Mouse (Mus musculus): Measurements from ENCODE around the gene Fgfr2. TPM values are rescaled to one million over a fixed set of nuclear protein-coding genes. Genes with fewer than 3 reads are reported as not detected.

Fgfr2 gene
- polyA plus RNA-seq, 1 experiment, result 0.17 TPM

GRCm38 (mm10) chr7:131303340-131303739 lies 1819.8 kb downstream of the Fgfr2 start:
- no peak overlapping the region for H3K4me3 ChIP-seq
- no peak for TF ChIP-seq MAX (IDR thresholded peaks at IDR 0.05; ENCODE audit: low read depth)
- TF ChIP-seq TCF3 (IDR thresholded peaks at IDR 0.05; ENCODE audit: insufficient read length, low read depth), result no peak
- TF ChIP-seq E2F4 (IDR thresholded peaks at IDR 0.05; ENCODE audit: insufficient read depth), result no peak
- no peak for TF ChIP-seq POLR2A (IDR thresholded peaks at IDR 0.05; ENCODE audit: insufficient read length, low read depth)
- TF ChIP-seq TCF12 (IDR thresholded peaks at IDR 0.05; ENCODE audit: insufficient read depth, poor library complexity, severe bottlenecking), result no peak
- TF ChIP-seq REST (IDR thresholded peaks at IDR 0.05; ENCODE audit: insufficient read depth, insufficient read length), result no peak
- no peak for TF ChIP-seq USF1 (IDR thresholded peaks at IDR 0.05; ENCODE audit: low read depth)
- no peak for TF ChIP-seq CEBPB (IDR thresholded peaks at IDR 0.05; ENCODE audit: insufficient read depth, poor library complexity, severe bottlenecking)
- no peak for TF ChIP-seq MYOD1 (IDR thresholded peaks at IDR 0.05; ENCODE audit: control insufficient read depth in 1 of 3, insufficient read length in 2 of 3, low read depth in 2 of 3)
- no peak for TF ChIP-seq MYOG (IDR thresholded peaks at IDR 0.05; ENCODE audit: control insufficient read depth in 1 of 3, insufficient read depth in 1 of 3, insufficient read length in 2 of 3, low read depth in 2 of 3)
- TF ChIP-seq SRF (IDR thresholded peaks at IDR 0.05; ENCODE audit: control insufficient read depth, insufficient read length, low read depth), result no peak
- TF ChIP-seq POLR2AphosphoS2 (IDR thresholded peaks at IDR 0.05; ENCODE audit: insufficient read length, low read depth), result no peak
- no peak overlapping the region for H3ac ChIP-seq (ENCODE audit: control insufficient read depth, insufficient read length)
- H3K79me2 ChIP-seq (ENCODE audit: control insufficient read depth, insufficient read depth), result no peaks in the 10 kb centered on the region
- H3K36me3 ChIP-seq (ENCODE audit: control insufficient read depth, insufficient read depth), result no peaks in the 10 kb centered on the region
- peaks cover 10% of the 10 kb centered on the region for H3K27me3 ChIP-seq (ENCODE audit: control insufficient read depth, insufficient read depth, insufficient read length)
- no peak overlapping the region for H3K4me2 ChIP-seq (ENCODE audit: low read depth)

DNA sequence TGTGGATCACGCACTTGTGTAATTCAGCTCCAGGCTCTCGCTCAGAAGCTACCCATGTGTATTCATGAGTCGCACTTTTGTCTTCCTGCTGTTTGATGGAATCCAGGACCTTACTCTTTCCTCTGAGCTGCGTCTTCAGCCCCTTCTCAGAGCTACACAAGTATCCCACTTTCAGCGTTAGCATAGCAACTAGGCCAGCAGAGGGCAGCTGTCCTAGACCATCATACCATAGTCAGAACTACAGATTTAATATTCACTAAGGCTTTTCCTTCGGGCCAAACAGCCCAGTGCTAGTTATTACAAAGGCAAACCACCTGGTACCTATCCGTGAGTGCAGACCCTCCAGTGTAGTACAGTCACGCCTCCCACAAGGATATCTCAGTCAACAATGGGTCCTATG lies 1826.0 kb downstream of the Fgfr2 start:
- H3ac ChIP-seq (ENCODE audit: control insufficient read depth, insufficient read length), result no peak overlapping the region
- no peak overlapping the region for H3K4me3 ChIP-seq
- TF ChIP-seq POLR2A (IDR thresholded peaks at IDR 0.05; ENCODE audit: insufficient read length, low read depth) (no peak), SRF (IDR thresholded peaks at IDR 0.05; ENCODE audit: control insufficient read depth, insufficient read length, low read depth) (no peak)
- no peaks in the 10 kb centered on the region for H3K36me3 ChIP-seq (ENCODE audit: control insufficient read depth, insufficient read depth)
- H3K4me2 ChIP-seq (ENCODE audit: low read depth), result no peak overlapping the region
- peaks cover 8% of the 10 kb centered on the region for H3K27me3 ChIP-seq (ENCODE audit: control insufficient read depth, insufficient read depth, insufficient read length)
- H3K79me2 ChIP-seq (ENCODE audit: control insufficient read depth, insufficient read depth), result no peaks in the 10 kb centered on the region

DNA sequence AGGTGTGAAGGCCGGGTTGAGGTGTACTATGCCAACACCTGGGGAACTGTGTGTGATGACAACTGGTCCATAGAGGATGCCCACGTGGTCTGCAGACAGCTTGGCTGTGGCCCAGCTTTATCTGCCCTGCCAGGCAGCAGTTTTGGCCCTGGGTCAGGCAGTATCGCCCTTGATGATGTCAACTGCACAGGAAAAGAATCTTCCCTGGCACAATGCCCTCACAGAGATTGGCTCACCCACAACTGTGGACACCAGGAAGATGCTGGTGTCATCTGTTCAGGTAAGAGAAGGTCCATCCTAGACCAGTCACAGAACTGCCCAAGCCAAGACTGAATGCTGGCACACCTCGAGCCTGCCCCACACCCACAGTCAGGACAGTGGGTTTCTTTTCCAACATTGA lies 1857.3 kb downstream of the Fgfr2 start:
- Histone ChIP-seq H3K79me2 (ENCODE audit: control insufficient read depth, insufficient read depth) (no peaks in the 10 kb centered on the region), H3K27me3 (ENCODE audit: control insufficient read depth, insufficient read depth, insufficient read length) (peaks cover 5% of the 10 kb centered on the region), H3K4me3 (no peak overlapping the region), H3K36me3 (ENCODE audit: control insufficient read depth, insufficient read depth) (no peaks in the 10 kb centered on the region), H3K4me2 (ENCODE audit: low read depth) (no peak overlapping the region), H3ac (ENCODE audit: control insufficient read depth, insufficient read length) (no peak overlapping the region)
- no peak for TF ChIP-seq REST (IDR thresholded peaks at IDR 0.05; ENCODE audit: insufficient read depth, insufficient read length)
- no peak for TF ChIP-seq POLR2AphosphoS2 (IDR thresholded peaks at IDR 0.05; ENCODE audit: insufficient read length, low read depth)
- TF ChIP-seq MAX (IDR thresholded peaks at IDR 0.05; ENCODE audit: low read depth), result no peak
- no peak for TF ChIP-seq CEBPB (IDR thresholded peaks at IDR 0.05; ENCODE audit: insufficient read depth, poor library complexity, severe bottlenecking)
- no peak for TF ChIP-seq MYOG (IDR thresholded peaks at IDR 0.05; ENCODE audit: control insufficient read depth in 1 of 3, insufficient read depth in 1 of 3, insufficient read length in 2 of 3, low read depth in 2 of 3)
- TF ChIP-seq MYOD1 (IDR thresholded peaks at IDR 0.05; ENCODE audit: control insufficient read depth in 1 of 3, insufficient read length in 2 of 3, low read depth in 2 of 3), result no peak
- no peak for TF ChIP-seq E2F4 (IDR thresholded peaks at IDR 0.05; ENCODE audit: insufficient read depth)
- TF ChIP-seq USF1 (IDR thresholded peaks at IDR 0.05; ENCODE audit: low read depth), result no peak
- no peak for TF ChIP-seq TCF3 (IDR thresholded peaks at IDR 0.05; ENCODE audit: insufficient read length, low read depth)
- no peak for TF ChIP-seq TCF12 (IDR thresholded peaks at IDR 0.05; ENCODE audit: insufficient read depth, poor library complexity, severe bottlenecking)
- TF ChIP-seq POLR2A (IDR thresholded peaks at IDR 0.05; ENCODE audit: insufficient read length, low read depth), result no peak
- TF ChIP-seq SRF (IDR thresholded peaks at IDR 0.05; ENCODE audit: control insufficient read depth, insufficient read length, low read depth), result no peak

- Histone ChIP-seq H3K4me2 (ENCODE audit: low read depth) (no peak overlapping the region), H3K36me3 (ENCODE audit: control insufficient read depth, insufficient read depth) (no peaks in the 10 kb centered on the region), H3ac (ENCODE audit: control insufficient read depth, insufficient read length) (no peak overlapping the region), H3K27me3 (ENCODE audit: control insufficient read depth, insufficient read depth, insufficient read length) (no peaks in the 10 kb centered on the region), H3K79me2 (ENCODE audit: control insufficient read depth, insufficient read depth) (no peaks in the 10 kb centered on the region), H3K4me3 (no peak overlapping the region)
- no peak for TF ChIP-seq CEBPB (IDR thresholded peaks at IDR 0.05; ENCODE audit: insufficient read depth, poor library complexity, severe bottlenecking)
- TF ChIP-seq TCF12 (IDR thresholded peaks at IDR 0.05; ENCODE audit: insufficient read depth, poor library complexity, severe bottlenecking), result no peak
- TF ChIP-seq MYOD1 (IDR thresholded peaks at IDR 0.05; ENCODE audit: control insufficient read depth in 1 of 3, insufficient read length in 2 of 3, low read depth in 2 of 3), result no peak
- no peak for TF ChIP-seq E2F4 (IDR thresholded peaks at IDR 0.05; ENCODE audit: insufficient read depth)
- TF ChIP-seq SRF (IDR thresholded peaks at IDR 0.05; ENCODE audit: control insufficient read depth, insufficient read length, low read depth), result no peak
- no peak for TF ChIP-seq POLR2AphosphoS2 (IDR thresholded peaks at IDR 0.05; ENCODE audit: insufficient read length, low read depth)
- TF ChIP-seq REST (IDR thresholded peaks at IDR 0.05; ENCODE audit: insufficient read depth, insufficient read length), result no peak
- no peak for TF ChIP-seq MYOG (IDR thresholded peaks at IDR 0.05; ENCODE audit: control insufficient read depth in 1 of 3, insufficient read depth in 1 of 3, insufficient read length in 2 of 3, low read depth in 2 of 3)
- TF ChIP-seq POLR2A (IDR thresholded peaks at IDR 0.05; ENCODE audit: insufficient read length, low read depth), result no peak
- TF ChIP-seq TCF3 (IDR thresholded peaks at IDR 0.05; ENCODE audit: insufficient read length, low read depth), result no peak
- no peak for TF ChIP-seq MAX (IDR thresholded peaks at IDR 0.05; ENCODE audit: low read depth)
- no peak for TF ChIP-seq USF1 (IDR thresholded peaks at IDR 0.05; ENCODE audit: low read depth)
Observed at GRCm38 (mm10) chr7:131264251-131264650, 1858.9 kb downstream of the Fgfr2 start.

DNA sequence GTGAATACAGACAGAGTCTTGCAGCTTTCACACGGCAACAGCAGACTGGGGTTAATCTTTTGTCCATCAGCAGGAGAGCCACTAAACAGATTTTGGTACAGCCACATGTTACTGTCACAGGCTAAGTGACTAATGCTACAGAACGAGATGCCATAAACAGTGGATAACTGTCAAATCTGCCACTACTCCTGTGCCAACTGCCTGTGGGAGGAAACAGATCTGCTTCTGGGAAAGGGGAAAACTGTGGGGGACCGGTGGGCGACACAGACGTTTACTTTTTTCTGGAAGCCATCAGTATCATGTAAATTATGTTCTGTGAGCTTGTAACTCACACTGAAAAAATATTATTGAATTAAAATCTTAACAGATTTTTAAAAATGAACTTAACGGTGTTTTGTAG lies 1862.2 kb downstream of the Fgfr2 start:
- no peak overlapping the region for H3ac ChIP-seq (ENCODE audit: control insufficient read depth, insufficient read length)
- H3K4me2 ChIP-seq (ENCODE audit: low read depth), result no peak overlapping the region
- H3K79me2 ChIP-seq (ENCODE audit: control insufficient read depth, insufficient read depth), result no peaks in the 10 kb centered on the region
- no peaks in the 10 kb centered on the region for H3K36me3 ChIP-seq (ENCODE audit: control insufficient read depth, insufficient read depth)
- no peak for TF ChIP-seq MAX (IDR thresholded peaks at IDR 0.05; ENCODE audit: low read depth)
- no peak for TF ChIP-seq POLR2AphosphoS2 (IDR thresholded peaks at IDR 0.05; ENCODE audit: insufficient read length, low read depth)
- TF ChIP-seq REST (IDR thresholded peaks at IDR 0.05; ENCODE audit: insufficient read depth, insufficient read length), result no peak
- no peak for TF ChIP-seq MYOD1 (IDR thresholded peaks at IDR 0.05; ENCODE audit: control insufficient read depth in 1 of 3, insufficient read length in 2 of 3, low read depth in 2 of 3)
- TF ChIP-seq SRF (IDR thresholded peaks at IDR 0.05; ENCODE audit: control insufficient read depth, insufficient read length, low read depth), result no peak
- TF ChIP-seq E2F4 (IDR thresholded peaks at IDR 0.05; ENCODE audit: insufficient read depth), result no peak
- no peak for TF ChIP-seq MYOG (IDR thresholded peaks at IDR 0.05; ENCODE audit: control insufficient read depth in 1 of 3, insufficient read depth in 1 of 3, insufficient read length in 2 of 3, low read depth in 2 of 3)
- no peak for TF ChIP-seq TCF12 (IDR thresholded peaks at IDR 0.05; ENCODE audit: insufficient read depth, poor library complexity, severe bottlenecking)
- TF ChIP-seq USF1 (IDR thresholded peaks at IDR 0.05; ENCODE audit: low read depth), result no peak
- TF ChIP-seq POLR2A (IDR thresholded peaks at IDR 0.05; ENCODE audit: insufficient read length, low read depth), result no peak
- TF ChIP-seq CEBPB (IDR thresholded peaks at IDR 0.05; ENCODE audit: insufficient read depth, poor library complexity, severe bottlenecking), result no peak
- no peak overlapping the region for H3K4me3 ChIP-seq
- no peaks in the 10 kb centered on the region for H3K27me3 ChIP-seq (ENCODE audit: control insufficient read depth, insufficient read depth, insufficient read length)
